Mouse (Mus musculus) thymus, adult 2 months (tissue): ENCODE data around the gene Zc3h12b. TPM values are rescaled to one million over a fixed set of nuclear protein-coding genes. Genes with fewer than 3 reads are reported as not detected.
A peak's percentile ranks its signal among the peaks of the same experiment; 100 is the strongest.
"Not testable (repeated sequence)": the region's sequence is repeated elsewhere in the genome, so short reads cannot be mapped to it uniquely, and the experiment has no call there.

Experiments
- DNase-seq: peaks from one replicate; pipeline ENCODE4 v3.0.0; 2021
- H3K27ac ChIP-seq: fragments of 200-500 bp; 2 replicates; pipeline ENCODE4 v1.5.1; 2012; ENCODE audit warnings: low read length, control low read depth; ENCODE audit not compliant: control insufficient read depth, insufficient read depth
- H3K27me3 ChIP-seq: fragments of 200-500 bp; 2 replicates; pipeline ENCODE4 v1.6.1; 2012; ENCODE audit warnings: mild to moderate bottlenecking, low read length, moderate library complexity, mixed read lengths; ENCODE audit not compliant: control insufficient read depth, insufficient read depth
- H3K36me3 ChIP-seq: fragments of 200-500 bp; 2 replicates; pipeline ENCODE4 v1.6.1; 2012; ENCODE audit warnings: mild to moderate bottlenecking, low read length, moderate library complexity; ENCODE audit not compliant: control insufficient read depth, insufficient read depth
- H3K4me1 ChIP-seq: fragments of 200-500 bp; replicated peaks from 2 replicates; pipeline ENCODE4 v1.6.1; 2012; ENCODE audit warnings: low read length; ENCODE audit not compliant: control insufficient read depth, insufficient read depth
- H3K4me3 ChIP-seq: fragments of 200-500 bp; 2 replicates; pipeline ENCODE4 v1.5.1; 2012; ENCODE audit warnings: mild to moderate bottlenecking, low read length, control low read depth, moderate library complexity; ENCODE audit not compliant: control insufficient read depth, insufficient read depth
- CTCF ChIP-seq: fragments of 200-500 bp; IDR thresholded peaks from 2 replicates; pipeline ENCODE4 v1.5.1; 2012; ENCODE audit warnings: mild to moderate bottlenecking, control low read depth, low read length, moderate library complexity, borderline replicate concordance; ENCODE audit not compliant: control insufficient read depth, poor library complexity, insufficient read depth; ENCODE audit errors: extremely low read depth
- POLR2A ChIP-seq: fragments of 200-500 bp; IDR thresholded peaks from 2 replicates; pipeline ENCODE4 v1.6.1; 2012; ENCODE audit warnings: mild to moderate bottlenecking, low read length, control low read depth, moderate library complexity; ENCODE audit not compliant: control insufficient read depth, poor library complexity, insufficient read depth; ENCODE audit errors: extremely low read depth
- WGBS: fragments of 180-500 bp; shearing (Covaris S2); methylation state at CpG from one replicate; pipeline ENCODE4 v1.1.7; 2018; 5-methylcytosine and 5-hydroxymethylcytosine counted together
- polyA plus RNA-seq: library from polyadenylated mRNA; depleted of rRNA; stranded (reverse); fragments of >200 nt; gene quantifications from 2 replicates; pipeline ENCODE4 v1.2.3, GENCODE M21; 2012

Gene Zc3h12b
- polyA plus RNA-seq, 1 experiment, result 3.9 TPM

DNA sequence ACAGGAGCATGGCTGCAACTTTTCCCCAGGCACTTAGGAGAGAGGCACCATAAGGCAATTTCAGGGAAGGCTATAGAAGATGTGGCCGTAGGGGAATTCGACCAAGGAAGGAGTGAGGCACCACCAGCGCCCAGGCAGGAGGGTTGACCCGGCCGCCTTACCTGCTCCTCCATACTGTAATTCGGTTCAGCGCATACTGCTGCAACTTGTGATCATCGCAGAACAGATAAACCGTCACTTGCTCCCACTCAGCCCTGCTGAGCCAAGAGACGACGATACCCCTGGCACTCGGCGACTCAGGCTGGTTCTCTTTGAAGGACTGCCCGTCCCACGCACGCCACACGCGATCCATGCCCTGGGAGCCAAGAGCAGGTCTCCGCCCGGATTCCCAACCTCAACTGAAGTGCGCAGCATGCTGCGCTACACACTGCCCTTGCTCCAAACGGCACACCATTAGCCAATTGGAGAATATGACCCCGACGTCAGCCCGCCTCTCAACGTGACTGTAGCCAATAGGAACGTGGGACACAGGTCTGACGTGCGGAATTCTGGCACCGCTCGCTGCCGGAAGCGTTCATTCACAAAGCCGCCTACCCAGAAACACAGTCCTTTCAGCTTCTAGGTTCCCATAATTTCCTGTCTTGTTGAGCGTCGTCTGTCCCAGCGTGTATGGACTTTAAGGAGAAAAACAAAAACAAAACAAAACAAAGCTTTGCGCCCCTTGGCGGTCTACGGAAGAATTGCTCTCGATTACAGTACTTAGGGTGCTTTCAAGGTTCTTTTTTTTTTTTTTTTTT lies 245.2 kb downstream of the Zc3h12b start, which contains the start of gene Las1l:
TSS of gene Las1l (minus strand) at position 466 of the 797 bp plus-strand sequence.
- peaks cover 2% of the 10 kb centered on the region; the same call in 1 of the 2 replicates for H3K4me1 ChIP-seq
- peak; percentile 87 for DNase-seq
- H3K27ac ChIP-seq, result peak within 1 kb of the TSS; percentile 47; the same call in 1 of the 2 replicates
- peak; percentile 67; the same call in 1 of the 2 replicates for TF ChIP-seq POLR2A
- no peak for TF ChIP-seq CTCF
- 1% methylated on average over 42 of the region's 42 CpGs for WGBS
- no peaks in the 10 kb centered on the region for H3K36me3 ChIP-seq
- H3K4me3 ChIP-seq, result peak within 1 kb of the TSS; percentile 95
- no peaks in the 10 kb centered on the region for H3K27me3 ChIP-seq

DNA sequence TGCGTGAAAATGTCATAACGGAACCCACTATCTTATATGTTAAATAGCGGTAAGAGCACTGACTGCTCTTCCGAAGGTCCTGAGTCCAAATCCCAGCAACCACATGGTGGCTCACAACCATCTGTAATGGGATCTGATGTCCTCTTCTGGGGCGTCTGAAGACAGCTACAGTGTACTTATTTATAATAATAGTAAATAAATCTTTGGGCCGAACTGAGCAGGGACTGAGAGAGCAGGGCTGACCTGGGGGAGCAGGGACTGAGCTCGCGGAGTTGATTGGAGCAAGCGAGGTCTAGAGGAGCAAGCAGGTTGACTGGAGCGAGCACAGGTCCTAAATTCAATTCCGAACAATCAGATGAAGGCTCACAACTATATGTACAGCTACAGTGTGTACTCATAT lies 246.0 kb downstream of the Zc3h12b start:
- H3K4me3 ChIP-seq, DNase-seq, H3K27me3 ChIP-seq, H3K4me1 ChIP-seq, H3K36me3 ChIP-seq: not testable (repeated sequence)
- peak overlapping the region; percentile 47; the same call in 1 of the 2 replicates for H3K27ac ChIP-seq
- 41% methylated on average over 11 of the region's 11 CpGs for whole genome bisulfite sequencing

DNA sequence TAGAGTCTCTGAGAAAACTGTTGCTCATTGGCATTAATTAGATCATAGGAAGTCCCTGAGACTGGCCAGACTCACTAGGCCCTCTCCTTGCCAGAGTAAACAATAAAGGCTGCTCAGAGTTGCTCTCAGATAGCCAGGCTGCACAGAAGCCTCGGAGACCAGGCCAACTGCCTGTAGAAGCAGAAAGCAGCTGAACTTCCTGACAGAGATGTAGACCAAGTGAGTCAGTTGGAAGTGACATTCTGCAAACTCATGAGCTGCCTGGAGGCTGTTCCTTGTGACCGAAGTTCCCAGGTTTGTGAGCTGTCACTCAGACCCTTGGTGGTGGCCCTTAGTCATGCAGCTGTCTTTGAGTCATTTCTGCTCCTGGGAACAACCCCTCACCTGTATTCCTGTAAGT lies 251.9 kb downstream of the Zc3h12b start:
- DNase-seq, result no peak
- TF ChIP-seq CTCF (no peak), POLR2A (no peak)
- Histone ChIP-seq H3K27me3 (no peaks in the 10 kb centered on the region), H3K27ac (no peak overlapping the region), H3K4me1 (peaks cover 7% of the 10 kb centered on the region; the same call in 1 of the 2 replicates), H3K36me3 (no peaks in the 10 kb centered on the region), H3K4me3 (no peak overlapping the region)
- 52% methylated on average over 2 of the region's 2 CpGs for WGBS

- Histone ChIP-seq H3K4me3 (no peak overlapping the region), H3K27me3 (no peaks in the 10 kb centered on the region), H3K27ac (no peak overlapping the region), H3K4me1 (peaks cover 7% of the 10 kb centered on the region; the same call in 1 of the 2 replicates), H3K36me3 (no peaks in the 10 kb centered on the region)
- no peak for DNase-seq
- TF ChIP-seq POLR2A (no peak), CTCF (no peak)
- WGBS, result 98% methylated on average over 6 of the region's 6 CpGs
These were observed 253.6 kb downstream of the Zc3h12b start for GRCm38 (mm10) chrX:95965036-95965435.

- WGBS, result 5% methylated on average over 27 of the region's 28 CpGs
- H3K4me3 ChIP-seq, result peak overlapping the region; percentile 63
- no peaks in the 10 kb centered on the region for H3K36me3 ChIP-seq
- H3K27ac ChIP-seq, result peak overlapping the region; percentile 53; the same call in 1 of the 2 replicates
- no peaks in the 10 kb centered on the region for H3K27me3 ChIP-seq
- peaks cover 7% of the 10 kb centered on the region; the same call in 1 of the 2 replicates for H3K4me1 ChIP-seq
- 0 out of 2 replicates have a peak, but pooled peaks have one; percentile 49 for TF ChIP-seq CTCF
- TF ChIP-seq POLR2A, result no peak
- peak; percentile 58 for DNase-seq
These were observed 256.5 kb downstream of the Zc3h12b start for GRCm38 (mm10) chrX:95967847-95968593.

GRCm38 (mm10) chrX:95968594-95968965 lies 257.1 kb downstream of the Zc3h12b start:
- Histone ChIP-seq H3K36me3 (no peaks in the 10 kb centered on the region), H3K27ac (peak overlapping the region; percentile 53; the same call in 1 of the 2 replicates)

More at GRCm38 (mm10) chrX:95968594-95968965, 257.1 kb downstream of the Zc3h12b start:
- peak; percentile 80 for DNase-seq
- no peaks in the 10 kb centered on the region for H3K27me3 ChIP-seq
- TF ChIP-seq CTCF (no peak), POLR2A (no peak)
- H3K4me3 ChIP-seq, result peak overlapping the region; percentile 63
- H3K4me1 ChIP-seq, result peaks cover 7% of the 10 kb centered on the region; the same call in 1 of the 2 replicates
- 0% methylated on average over 6 of the region's 6 CpGs for WGBS
